Mouse (Mus musculus): Measurements from ENCODE around the gene Tfip11.

GRCm38 (mm10) chr5:112343205-112343595 lies 17.0 kb downstream of the Tfip11 start:
- TF ChIP-seq CEBPB (IDR thresholded peaks at IDR 0.05; ENCODE audit: low read depth) (no peak), CTCF (IDR thresholded peaks at IDR 0.05; ENCODE audit: control insufficient read depth, insufficient read depth, insufficient read length) (no peak), USF1 (IDR thresholded peaks at IDR 0.05; ENCODE audit: low read depth) (no peak), MAX (IDR thresholded peaks at IDR 0.05) (no peak), MYOG (IDR thresholded peaks at IDR 0.05; ENCODE audit: control insufficient read depth, extremely low read depth, insufficient read length) (no peak), MYOD1 (IDR thresholded peaks at IDR 0.05; ENCODE audit: control insufficient read depth, insufficient read length, low read depth) (no peak)
